Mouse (Mus musculus): Measurements from ENCODE around the gene Klhdc10.

GRCm38 (mm10) chr6:30460750-30461446 is 59.2 kb downstream of the Klhdc10 start:
- TF ChIP-seq POLR2A (IDR thresholded peaks at IDR 0.05; ENCODE audit: borderline replicate concordance, insufficient read depth, low read length), result peak; percentile 27; the same call in 1 of the 2 replicates
- TF ChIP-seq CTCF (IDR thresholded peaks at IDR 0.05; ENCODE audit: borderline replicate concordance, insufficient read depth, low read depth, low read length), result no peak

Data from cerebellum, adult 2 months (tissue).